Mouse (Mus musculus): Measurements from ENCODE around the gene Capns1. TPM values are rescaled to one million over a fixed set of nuclear protein-coding genes. Genes with fewer than 3 reads are reported as not detected.
A peak's percentile ranks its signal among the peaks of the same experiment; 100 is the strongest.
"Not testable (repeated sequence)": the region's sequence is repeated elsewhere in the genome, so short reads cannot be mapped to it uniquely, and the experiment has no call there.

The Capns1 gene
- polyA plus RNA-seq, 1 experiment from 2014 or later, result 56.8 TPM

DNA sequence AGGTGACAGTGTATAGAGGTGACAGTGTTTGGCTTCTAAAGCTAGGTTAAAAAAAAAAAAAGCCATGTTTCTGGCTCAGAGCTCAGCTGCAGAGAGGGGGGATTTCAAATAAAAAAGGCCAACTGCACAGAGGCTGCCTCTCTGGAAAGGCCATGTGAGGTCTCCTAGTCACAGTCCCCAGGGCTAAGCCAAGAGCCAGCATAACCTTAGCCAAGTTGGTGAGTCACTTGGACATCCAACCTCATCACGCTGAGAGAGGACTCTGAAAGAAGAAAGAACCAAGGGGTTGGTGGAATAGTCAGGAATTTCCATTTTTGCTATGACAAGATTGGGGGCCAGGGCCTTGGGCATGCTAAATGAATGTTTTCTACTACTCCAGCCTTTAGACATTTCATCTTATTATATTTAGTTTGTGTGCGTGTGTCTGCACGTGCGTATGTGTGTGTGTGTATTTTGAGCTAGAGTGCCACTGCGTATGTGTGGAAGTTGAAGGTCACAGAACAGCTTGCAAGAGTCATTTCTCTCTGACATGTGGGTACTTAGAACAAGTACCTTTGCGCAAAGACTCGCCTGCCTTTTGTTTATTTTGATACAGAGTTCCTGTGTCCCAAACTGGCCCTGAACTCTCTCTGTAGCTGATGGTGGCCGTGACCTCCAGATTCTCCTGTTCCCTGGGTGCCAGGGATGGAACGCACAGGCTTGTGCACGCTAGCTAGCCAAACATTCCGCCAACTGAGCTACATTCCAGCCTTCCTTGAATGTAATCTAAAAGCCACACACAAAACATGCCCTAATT lies 4.5 kb upstream of the Capns1 start:
- whole genome bisulfite sequencing, result 70% methylated on average over 11 of the region's 11 CpGs
- H3K36me3 ChIP-seq (replicated peaks; ENCODE audit: control insufficient read depth, insufficient read depth, low read depth, low read length), result no peaks in the 10 kb centered on the region

DNA sequence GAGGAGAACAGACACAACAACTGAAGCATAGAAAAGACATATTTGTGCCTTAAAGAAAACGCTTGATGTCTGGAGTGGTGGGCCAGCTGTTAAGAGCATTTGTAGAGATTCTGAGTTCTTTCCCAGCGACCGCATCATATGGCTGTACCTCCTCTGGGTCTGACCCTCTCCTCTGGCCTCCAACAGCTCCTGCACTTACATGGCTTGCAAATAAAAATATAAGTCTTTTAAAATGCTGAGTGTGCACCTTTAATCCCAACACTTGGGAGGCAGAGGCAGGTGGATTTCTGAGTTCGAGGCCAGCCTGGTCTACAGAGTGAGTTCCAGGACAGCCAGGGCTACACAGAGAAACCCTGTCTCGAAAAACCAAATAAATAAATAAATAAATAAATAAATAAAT lies 2.0 kb upstream of the Capns1 start:
- not testable (repeated sequence) for H3K27ac ChIP-seq (replicated peaks; ENCODE audit: low read depth, low read length); H3K9me3 ChIP-seq (replicated peaks; ENCODE audit: control insufficient read depth, low read length); H3K27me3 ChIP-seq (ENCODE audit: control insufficient read depth, insufficient read depth, low read length); H3K9ac ChIP-seq (replicated peaks; ENCODE audit: low read length); H3K36me3 ChIP-seq (replicated peaks; ENCODE audit: control insufficient read depth, insufficient read depth, low read depth, low read length); H3K4me2 ChIP-seq (ENCODE audit: low read depth, low read length); ATAC-seq (replicated peaks; ENCODE audit: insufficient number of reproducible peaks, low FRiP score, low TSS enrichment, low read depth); DNase-seq (ENCODE audit: low spot score); H3K4me1 ChIP-seq (ENCODE audit: control insufficient read depth, insufficient read depth, low read length); H3K4me3 ChIP-seq (ENCODE audit: low read depth, low read length)
- WGBS, result 85% methylated on average over 5 of the region's 5 CpGs

More for the DNA sequence above, 4.5 kb upstream of the Capns1 start:
- no peak overlapping the region for H3K27ac ChIP-seq (replicated peaks; ENCODE audit: low read depth, low read length)
- DNase-seq (ENCODE audit: low spot score), result no peak
- no peak overlapping the region for H3K4me3 ChIP-seq (ENCODE audit: low read depth, low read length)
- no peaks in the 10 kb centered on the region for H3K27me3 ChIP-seq (ENCODE audit: control insufficient read depth, insufficient read depth, low read length)
- H3K9ac ChIP-seq (replicated peaks; ENCODE audit: low read length), result no peak overlapping the region
- no peaks in the 10 kb centered on the region for H3K9me3 ChIP-seq (replicated peaks; ENCODE audit: control insufficient read depth, low read length)
- ATAC-seq (replicated peaks; ENCODE audit: insufficient number of reproducible peaks, low FRiP score, low TSS enrichment, low read depth), result no peak
- no peaks in the 10 kb centered on the region for H3K4me1 ChIP-seq (ENCODE audit: control insufficient read depth, insufficient read depth, low read length)
- no peak overlapping the region for H3K4me2 ChIP-seq (ENCODE audit: low read depth, low read length)

DNA sequence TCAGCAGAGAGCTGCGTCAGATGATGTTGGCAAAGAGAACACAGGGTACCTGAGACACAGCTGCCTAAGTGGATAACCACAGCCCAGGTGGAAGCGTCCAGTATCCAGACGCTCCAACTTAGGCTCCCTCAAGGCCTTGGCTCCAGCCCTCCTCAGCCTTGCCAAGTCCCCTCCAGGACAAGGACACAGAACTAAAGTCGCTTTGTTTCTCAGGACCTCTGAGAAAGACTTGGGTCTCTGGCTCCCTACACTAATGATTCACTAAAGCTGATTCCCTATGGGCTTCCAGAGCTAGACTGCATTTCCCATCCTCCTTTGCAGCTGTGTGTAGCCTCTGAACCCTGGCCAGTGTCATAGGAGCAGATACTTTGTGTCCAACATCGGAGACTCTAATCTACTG lies 1.6 kb upstream of the Capns1 start:
- Histone ChIP-seq H3K27ac (replicated peaks; ENCODE audit: low read depth, low read length) (no peak overlapping the region), H3K9me3 (replicated peaks; ENCODE audit: control insufficient read depth, low read length) (no peaks in the 10 kb centered on the region), H3K4me1 (ENCODE audit: control insufficient read depth, insufficient read depth, low read length) (no peaks in the 10 kb centered on the region), H3K9ac (replicated peaks; ENCODE audit: low read length) (no peak overlapping the region), H3K4me2 (ENCODE audit: low read depth, low read length) (no peak overlapping the region), H3K27me3 (ENCODE audit: control insufficient read depth, insufficient read depth, low read length) (no peaks in the 10 kb centered on the region), H3K4me3 (ENCODE audit: low read depth, low read length) (no peak overlapping the region), H3K36me3 (replicated peaks; ENCODE audit: control insufficient read depth, insufficient read depth, low read depth, low read length) (no peaks in the 10 kb centered on the region)
- ATAC-seq (replicated peaks; ENCODE audit: insufficient number of reproducible peaks, low FRiP score, low TSS enrichment, low read depth) (no peak), DNase-seq (ENCODE audit: low spot score) (no peak)
- 72% methylated on average over 5 of the region's 5 CpGs for WGBS

DNA sequence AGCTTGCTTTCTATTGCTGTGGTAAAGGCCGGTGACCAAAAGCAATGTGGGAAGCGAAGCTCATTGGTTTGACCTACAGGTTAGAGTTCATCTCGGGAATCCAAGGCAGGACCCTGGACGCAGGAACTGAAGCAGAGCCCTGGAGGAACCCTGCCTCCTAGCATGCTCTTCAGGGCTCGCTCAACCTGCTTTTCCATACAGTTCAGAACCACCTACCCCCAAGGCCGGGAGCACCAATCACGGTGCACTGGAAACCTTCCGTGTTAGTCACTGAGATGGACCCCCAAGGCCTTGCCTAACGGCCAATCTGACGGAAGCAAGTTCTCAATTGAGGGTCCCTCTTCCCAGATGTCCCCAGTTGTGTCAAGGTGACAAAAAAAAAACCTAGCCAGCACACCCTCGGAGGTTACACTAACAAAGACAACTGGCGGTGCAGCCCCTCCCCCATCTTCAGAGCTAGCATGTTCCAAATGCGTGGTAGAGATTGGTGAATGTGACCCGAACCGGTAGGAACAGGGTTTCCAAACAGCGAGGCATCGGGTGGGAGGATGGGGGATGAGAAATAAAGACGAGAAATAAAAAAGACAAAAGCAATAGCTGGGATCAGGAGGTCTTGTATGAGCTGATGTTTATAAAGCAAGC lies 1.0 kb upstream of the Capns1 start:
- no peak for ATAC-seq (replicated peaks; ENCODE audit: insufficient number of reproducible peaks, low FRiP score, low TSS enrichment, low read depth)
- Histone ChIP-seq H3K9ac (replicated peaks; ENCODE audit: low read length) (no peak overlapping the region), H3K36me3 (replicated peaks; ENCODE audit: control insufficient read depth, insufficient read depth, low read depth, low read length) (no peaks in the 10 kb centered on the region), H3K4me2 (ENCODE audit: low read depth, low read length) (no peak overlapping the region), H3K9me3 (replicated peaks; ENCODE audit: control insufficient read depth, low read length) (no peaks in the 10 kb centered on the region), H3K27ac (replicated peaks; ENCODE audit: low read depth, low read length) (no peak overlapping the region), H3K4me1 (ENCODE audit: control insufficient read depth, insufficient read depth, low read length) (no peaks in the 10 kb centered on the region), H3K4me3 (ENCODE audit: low read depth, low read length) (no peak overlapping the region), H3K27me3 (ENCODE audit: control insufficient read depth, insufficient read depth, low read length) (no peaks in the 10 kb centered on the region)
- 78% methylated on average over 18 of the region's 18 CpGs for WGBS
- no peak for DNase-seq (ENCODE audit: low spot score)

DNA sequence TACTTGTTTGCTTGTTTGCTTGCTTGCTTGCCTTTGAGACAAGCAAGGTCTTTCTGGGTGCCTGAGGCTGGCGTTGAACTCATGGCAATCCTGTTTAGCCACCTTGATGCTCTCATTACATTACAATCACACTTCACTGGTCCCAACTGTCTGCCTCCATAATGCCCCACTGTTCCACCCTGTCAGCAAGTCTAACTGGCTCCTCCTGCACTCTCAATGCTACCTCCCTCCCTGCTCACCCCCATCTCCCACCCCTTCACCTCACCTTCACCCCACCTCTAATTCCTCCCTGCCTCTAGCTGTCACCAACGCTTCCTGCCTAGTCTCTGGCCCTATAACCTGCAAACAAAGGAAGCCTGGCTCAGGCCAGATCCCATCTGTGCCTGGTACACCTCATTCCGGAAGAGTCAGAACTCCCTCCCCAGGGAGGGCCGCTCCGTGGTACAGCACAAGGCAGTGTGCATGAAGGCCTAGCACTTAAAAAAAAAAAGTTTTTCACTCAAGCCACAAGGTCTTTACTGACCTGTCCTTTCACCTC lies 950 bp downstream of the Capns1 start:
- DNase-seq (ENCODE audit: low spot score), result no peak
- Histone ChIP-seq H3K36me3 (replicated peaks; ENCODE audit: control insufficient read depth, insufficient read depth, low read depth, low read length) (no peaks in the 10 kb centered on the region), H3K4me2 (ENCODE audit: low read depth, low read length) (no peak overlapping the region), H3K27me3 (ENCODE audit: control insufficient read depth, insufficient read depth, low read length) (no peaks in the 10 kb centered on the region), H3K9ac (replicated peaks; ENCODE audit: low read length) (no peak overlapping the region), H3K4me1 (ENCODE audit: control insufficient read depth, insufficient read depth, low read length) (peaks cover 3% of the 10 kb centered on the region), H3K27ac (replicated peaks; ENCODE audit: low read depth, low read length) (no peak overlapping the region), H3K4me3 (ENCODE audit: low read depth, low read length) (no peak overlapping the region), H3K9me3 (replicated peaks; ENCODE audit: control insufficient read depth, low read length) (no peaks in the 10 kb centered on the region)
- ATAC-seq (replicated peaks; ENCODE audit: insufficient number of reproducible peaks, low FRiP score, low TSS enrichment, low read depth), result no peak
- 61% methylated on average over 5 of the region's 5 CpGs for WGBS

DNA sequence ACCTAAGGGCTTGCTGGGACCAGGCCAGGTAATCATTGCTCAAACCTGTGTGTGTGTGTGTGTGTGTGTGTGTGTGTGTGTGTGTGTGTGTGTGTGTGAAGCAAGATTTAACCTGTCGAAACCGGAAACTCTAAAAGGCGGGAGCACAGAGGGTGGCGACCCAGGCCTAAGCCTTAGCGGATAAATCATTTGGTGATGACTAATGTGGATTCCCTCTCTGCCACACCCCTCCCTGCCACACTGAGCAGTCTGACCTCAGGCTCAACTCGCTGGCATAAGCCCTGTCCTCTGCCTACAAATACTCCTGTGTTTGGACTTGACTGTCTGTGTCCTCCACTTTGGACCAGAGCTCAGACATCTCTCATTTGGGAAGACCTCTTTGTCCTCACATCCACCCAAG lies 2.4 kb downstream of the Capns1 start:
- H3K4me3 ChIP-seq (ENCODE audit: low read depth, low read length), result no peak overlapping the region
- H3K27ac ChIP-seq (replicated peaks; ENCODE audit: low read depth, low read length), result no peak overlapping the region
- 84% methylated on average over 6 of the region's 6 CpGs for WGBS
- H3K9ac ChIP-seq (replicated peaks; ENCODE audit: low read length), result no peak overlapping the region
- no peak overlapping the region for H3K4me2 ChIP-seq (ENCODE audit: low read depth, low read length)
- DNase-seq (ENCODE audit: low spot score), result no peak
- H3K9me3 ChIP-seq (replicated peaks; ENCODE audit: control insufficient read depth, low read length), result no peaks in the 10 kb centered on the region
- no peak for ATAC-seq (replicated peaks; ENCODE audit: insufficient number of reproducible peaks, low FRiP score, low TSS enrichment, low read depth)
- H3K27me3 ChIP-seq (ENCODE audit: control insufficient read depth, insufficient read depth, low read length), result no peaks in the 10 kb centered on the region
- no peaks in the 10 kb centered on the region; the same call in 1 of the 2 replicates for H3K36me3 ChIP-seq (replicated peaks; ENCODE audit: control insufficient read depth, insufficient read depth, low read depth, low read length)
- peaks cover 3% of the 10 kb centered on the region for H3K4me1 ChIP-seq (ENCODE audit: control insufficient read depth, insufficient read depth, low read length)

DNA sequence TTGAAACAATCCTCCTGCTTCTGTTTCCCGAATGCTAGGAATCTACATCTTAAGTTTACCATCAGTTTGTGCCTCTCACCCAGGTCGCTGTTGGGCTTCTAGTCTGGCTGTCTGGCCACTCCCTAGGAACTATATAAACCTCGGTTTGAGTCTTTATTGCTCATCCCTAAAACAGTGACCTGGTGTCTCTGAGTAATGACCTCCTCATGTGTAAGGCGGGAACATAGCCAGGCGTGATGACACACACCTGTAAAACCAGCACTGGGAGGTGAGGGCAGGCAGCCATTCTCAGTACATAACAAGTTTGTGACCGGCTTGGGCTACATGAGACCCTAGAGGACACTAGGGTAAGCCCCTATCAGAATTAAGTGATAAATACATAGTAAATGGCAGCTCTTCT lies 3.1 kb downstream of the Capns1 start:
- Histone ChIP-seq H3K4me3 (ENCODE audit: low read depth, low read length) (no peak overlapping the region), H3K4me2 (ENCODE audit: low read depth, low read length) (no peak overlapping the region), H3K4me1 (ENCODE audit: control insufficient read depth, insufficient read depth, low read length) (peaks cover 3% of the 10 kb centered on the region), H3K27me3 (ENCODE audit: control insufficient read depth, insufficient read depth, low read length) (no peaks in the 10 kb centered on the region), H3K27ac (replicated peaks; ENCODE audit: low read depth, low read length) (no peak overlapping the region), H3K36me3 (replicated peaks; ENCODE audit: control insufficient read depth, insufficient read depth, low read depth, low read length) (no peaks in the 10 kb centered on the region; the same call in 1 of the 2 replicates), H3K9ac (replicated peaks; ENCODE audit: low read length) (no peak overlapping the region; the same call in 1 of the 2 replicates), H3K9me3 (replicated peaks; ENCODE audit: control insufficient read depth, low read length) (no peaks in the 10 kb centered on the region)
- ATAC-seq (replicated peaks; ENCODE audit: insufficient number of reproducible peaks, low FRiP score, low TSS enrichment, low read depth) (no peak), DNase-seq (ENCODE audit: low spot score) (no peak)
- 67% methylated on average over 6 of the region's 6 CpGs for WGBS

DNA sequence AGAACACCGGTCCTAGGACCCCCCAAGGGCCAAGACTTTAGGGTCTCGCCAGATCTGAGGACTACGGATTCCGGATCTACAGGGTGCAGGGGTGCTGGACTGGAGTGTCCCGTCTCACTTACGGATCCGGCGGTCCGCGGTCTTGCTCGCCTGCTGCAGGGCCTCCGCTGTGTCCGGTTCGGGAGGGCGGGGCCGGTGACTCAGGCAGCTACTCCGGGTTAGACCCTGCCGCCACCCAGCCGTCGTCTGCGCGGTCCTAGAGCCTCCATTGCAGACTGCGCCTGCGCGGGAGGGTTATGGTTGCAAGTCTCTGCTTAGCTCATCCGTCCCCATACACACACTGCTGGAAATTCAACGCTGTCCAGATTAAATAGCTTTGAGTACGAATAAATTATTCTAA lies 3.7 kb downstream of the Capns1 start:
- Histone ChIP-seq H3K27me3 (ENCODE audit: control insufficient read depth, insufficient read depth, low read length) (no peaks in the 10 kb centered on the region), H3K4me2 (ENCODE audit: low read depth, low read length) (peak overlapping the region; percentile 77), H3K4me1 (ENCODE audit: control insufficient read depth, insufficient read depth, low read length) (peaks cover 3% of the 10 kb centered on the region), H3K4me3 (ENCODE audit: low read depth, low read length) (peak overlapping the region; percentile 68), H3K27ac (replicated peaks; ENCODE audit: low read depth, low read length) (no peak overlapping the region), H3K9ac (replicated peaks; ENCODE audit: low read length) (peak overlapping the region; percentile 65), H3K36me3 (replicated peaks; ENCODE audit: control insufficient read depth, insufficient read depth, low read depth, low read length) (no peaks in the 10 kb centered on the region; the same call in 1 of the 2 replicates), H3K9me3 (replicated peaks; ENCODE audit: control insufficient read depth, low read length) (no peaks in the 10 kb centered on the region)
- 0% methylated on average over 28 of the region's 28 CpGs for WGBS
- ATAC-seq (replicated peaks; ENCODE audit: insufficient number of reproducible peaks, low FRiP score, low TSS enrichment, low read depth) (peak; percentile 84), DNase-seq (ENCODE audit: low spot score) (peak; percentile 97)
